Mouse (Mus musculus) right cerebral cortex, adult 2 months (tissue): ENCODE data around the gene Scg3.
"Not testable (repeated sequence)": the region's sequence is repeated elsewhere in the genome, so short reads cannot be mapped to it uniquely, and the experiment has no call there.

ENCODE experiments used
- DNase-seq, 2 experiments: peaks; one replicate each; pipeline ENCODE4 v3.0.0; 2021 to 2022; ENCODE audit warnings: low spot score in 2 of 2

The Scg3 gene

DNA sequence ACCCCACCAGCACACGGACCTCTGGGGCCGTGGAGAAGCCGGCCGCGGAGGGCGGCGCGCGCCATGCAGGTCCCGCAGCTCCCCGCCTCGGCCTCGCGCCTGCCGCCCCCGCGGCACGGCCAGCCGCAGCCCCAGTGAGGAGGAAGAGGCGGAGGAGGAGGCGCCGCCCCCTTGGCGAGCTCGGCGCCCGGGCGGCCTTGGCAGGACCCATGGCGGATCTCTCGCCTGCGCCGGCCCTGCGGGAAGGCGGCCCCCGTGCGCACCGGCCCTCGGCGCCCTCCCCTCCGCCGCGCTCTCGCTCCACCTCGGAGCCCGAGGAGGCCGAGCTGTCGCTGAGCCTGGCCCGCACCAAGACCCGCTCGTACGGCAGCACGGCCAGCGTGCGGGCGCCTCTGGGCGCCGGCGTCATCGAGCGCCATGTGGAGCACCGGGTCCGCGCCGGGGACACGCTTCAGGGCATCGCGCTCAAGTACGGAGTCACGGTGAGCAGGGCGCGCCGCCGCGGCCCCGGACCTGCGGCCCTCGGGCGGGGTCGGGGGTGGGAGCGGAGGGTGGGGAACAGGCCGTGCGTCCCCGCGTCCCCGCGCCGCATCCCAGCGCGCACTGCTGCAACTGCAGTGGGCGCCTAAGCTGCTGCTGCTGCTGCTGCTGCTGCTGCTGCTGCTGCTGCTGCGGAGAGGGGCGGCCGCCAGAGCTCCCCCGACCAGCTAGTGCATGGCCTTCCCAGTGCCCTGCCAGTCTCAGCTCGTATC, 58.1 kb downstream of the Scg3 start, which contains the start of gene Lysmd2:
TSS of gene Lysmd2 (plus strand) at position 186 of the 752 bp plus-strand sequence.
- peak; percentile 60 to 72 for DNase-seq

DNA sequence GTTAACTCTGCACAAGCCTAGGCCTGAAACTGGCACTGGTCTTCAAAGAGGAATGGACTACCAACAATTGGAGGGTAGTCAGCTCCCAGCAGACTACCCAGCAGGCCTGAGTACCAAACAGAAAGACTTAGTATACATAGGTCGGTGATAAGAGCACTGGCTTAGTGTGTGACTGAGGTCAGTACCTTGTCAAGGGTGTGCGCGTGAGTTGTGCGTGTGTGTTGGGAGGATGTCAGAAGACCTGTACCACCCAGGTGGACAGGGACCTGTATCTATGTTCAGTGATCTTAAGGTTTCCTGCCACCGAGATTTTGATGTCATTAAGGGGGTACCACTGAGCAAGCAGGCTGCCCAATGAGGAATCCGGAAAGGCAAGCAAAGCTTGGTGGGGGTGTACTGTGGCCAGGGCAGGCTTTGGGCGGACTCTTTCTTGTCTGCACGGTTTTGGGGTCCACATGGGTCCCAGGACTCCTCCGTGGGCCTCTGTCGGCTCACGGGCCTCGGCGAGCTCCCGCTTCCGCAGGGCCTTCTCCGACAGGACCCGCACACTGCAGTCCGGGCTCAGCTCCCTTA, 58.8 kb downstream of the Scg3 start:
- DNase-seq, result no peak

DNA sequence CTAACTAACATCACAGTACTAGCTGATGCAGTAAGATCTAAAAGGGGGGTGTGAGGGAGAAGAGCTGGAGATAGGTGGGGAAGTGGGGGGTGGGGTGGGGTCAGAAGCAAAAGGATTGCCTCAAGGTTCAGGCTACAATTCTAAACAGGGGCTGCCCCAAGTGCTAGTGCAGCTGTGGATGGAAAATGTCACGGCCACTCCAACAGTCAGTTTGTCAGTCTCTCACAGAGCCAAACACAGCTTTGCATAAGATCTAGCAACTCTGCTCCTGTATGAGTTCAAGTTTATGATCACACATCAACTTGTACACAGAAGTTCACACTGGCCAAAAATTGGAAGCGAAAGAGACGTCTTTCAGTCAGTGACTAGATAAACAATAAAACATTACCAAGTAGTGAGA, 62.4 kb downstream of the Scg3 start:
- no peak for DNase-seq

DNA sequence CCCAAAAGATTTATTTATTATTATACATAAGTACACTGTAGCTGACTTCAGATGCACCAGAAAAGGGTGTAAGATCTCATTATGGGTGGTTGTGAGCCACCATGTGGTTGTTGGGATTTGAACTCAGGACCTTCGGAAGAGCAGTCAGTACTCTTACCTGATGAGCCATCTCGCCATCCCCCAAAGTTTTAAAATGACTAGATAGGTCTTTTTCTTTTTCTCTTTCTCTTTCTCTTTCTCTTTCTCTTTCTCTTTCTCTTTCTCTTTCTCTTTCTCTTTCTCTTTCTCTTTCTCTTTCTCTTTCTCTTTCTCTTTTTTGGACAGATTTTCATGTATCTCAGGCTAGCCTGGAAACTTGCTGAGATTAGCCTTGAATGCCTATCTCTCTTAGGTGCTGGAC, 64.1 kb downstream of the Scg3 start:
- not testable (repeated sequence) for DNase-seq

DNA sequence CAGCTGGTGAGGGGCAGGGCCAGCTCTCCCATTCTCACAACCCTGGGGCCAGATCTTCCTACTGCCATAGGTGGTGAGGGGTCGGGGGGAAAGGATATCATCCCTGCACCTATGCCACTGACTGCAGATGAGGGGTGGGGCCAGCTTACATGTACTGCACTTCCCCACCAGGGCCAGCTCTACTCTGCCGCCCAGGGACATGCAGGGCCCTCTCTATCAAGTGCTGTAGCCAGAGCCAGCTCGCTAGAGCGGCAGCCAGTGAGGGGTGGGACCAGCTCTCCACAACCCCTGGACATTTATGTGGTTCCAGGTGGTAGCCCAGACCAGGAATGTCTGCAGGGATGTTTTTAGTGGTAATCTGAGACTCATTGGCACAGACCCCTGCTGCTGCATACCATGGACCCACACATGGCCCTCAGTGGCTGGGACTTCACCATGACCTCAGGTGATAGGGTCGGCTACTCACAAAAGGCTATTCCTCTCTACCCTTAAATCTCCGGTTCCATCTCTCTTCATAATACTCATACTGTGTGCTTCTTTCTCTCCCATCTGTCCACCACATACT, 64.9 kb downstream of the Scg3 start:
- DNase-seq, result no peak

DNA sequence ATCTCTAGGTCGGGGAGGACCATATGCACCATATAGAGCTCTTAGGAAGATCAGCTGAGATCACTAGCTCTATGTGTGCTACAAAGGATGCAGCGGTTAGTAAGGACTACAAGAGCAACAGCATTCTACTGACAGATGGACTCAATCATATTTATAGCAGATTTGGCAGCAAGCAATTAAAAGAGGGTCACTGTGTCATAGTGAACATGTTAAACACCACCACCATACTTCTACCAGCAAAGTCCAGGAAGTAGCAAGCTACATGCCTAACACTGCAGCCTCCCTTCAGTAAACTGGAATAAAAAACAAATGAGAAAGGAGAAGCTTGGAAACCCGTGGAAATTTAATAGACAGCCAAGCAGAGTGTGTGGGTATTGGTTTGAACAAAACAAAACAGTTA, 67.3 kb downstream of the Scg3 start:
- DNase-seq, result no peak

DNA sequence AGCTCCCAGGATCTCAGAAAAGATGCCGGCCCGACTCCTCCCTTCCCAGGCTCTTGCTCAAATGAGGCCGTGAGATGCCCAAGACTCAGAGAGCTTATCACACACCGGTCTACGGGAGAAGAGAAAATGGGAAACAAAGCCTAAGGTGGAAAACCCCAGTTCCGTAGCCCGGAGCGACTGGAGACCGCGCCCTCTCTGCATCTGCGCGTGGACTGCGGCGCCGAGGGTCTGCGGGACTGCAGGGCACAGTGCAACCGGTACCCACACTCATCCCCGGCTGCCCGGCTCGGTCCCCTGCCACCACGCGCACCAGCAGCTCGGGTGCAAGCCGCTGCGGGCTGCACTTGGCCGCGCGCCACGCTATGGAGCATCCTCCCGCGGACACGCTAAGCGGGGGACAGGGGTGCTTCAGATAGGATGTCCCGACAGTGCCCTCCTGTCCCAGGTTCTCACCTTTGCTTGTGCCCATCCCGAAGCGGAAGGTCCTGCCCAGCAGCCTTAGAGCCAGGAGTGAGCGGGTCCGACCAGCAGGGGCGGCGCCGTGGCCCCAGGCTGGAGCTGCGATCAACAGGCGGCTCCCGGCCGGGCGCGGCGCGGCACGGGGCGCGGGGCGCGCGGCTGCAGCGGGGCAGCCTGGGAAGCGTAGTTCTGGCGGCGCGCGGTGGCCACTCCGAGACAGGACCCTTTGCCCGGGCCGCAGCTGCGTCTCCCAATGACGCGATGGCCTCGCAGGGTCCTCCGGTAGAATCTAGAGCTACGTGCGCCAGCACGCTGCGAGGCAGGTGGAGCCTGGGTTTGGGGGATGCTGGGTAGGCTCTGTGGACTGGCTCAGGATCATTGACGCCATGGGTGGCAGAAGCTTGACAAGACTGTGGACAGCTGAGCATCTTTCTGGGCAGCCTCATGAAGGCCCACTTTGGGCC, 73.0 kb downstream of the Scg3 start, which contains the start of gene Tmod2:
TSS of gene Tmod2 (minus strand) at position 755 of the 923 bp plus-strand sequence.
- DNase-seq, result peak; percentile 78 to 82

DNA sequence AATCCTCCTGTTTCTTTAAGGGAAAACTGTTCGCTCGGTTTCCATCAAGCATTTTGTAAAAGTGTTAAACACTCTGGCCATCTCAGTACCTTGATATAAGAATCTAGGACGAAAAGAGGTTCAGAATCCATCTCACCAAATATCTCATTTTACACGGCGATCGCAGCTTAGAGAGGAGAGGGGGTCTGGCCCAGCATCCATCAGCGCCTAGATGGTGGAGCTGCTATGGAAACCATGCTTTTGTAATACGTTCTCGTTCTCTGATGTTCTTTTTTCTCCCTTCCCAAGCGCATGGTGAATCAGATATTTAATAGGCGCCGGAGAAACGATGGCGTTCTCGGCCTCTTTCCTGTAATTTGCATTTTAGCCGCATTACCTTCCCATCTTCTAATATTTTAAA, 73.9 kb downstream of the Scg3 start:
- DNase-seq, result no peak

DNA sequence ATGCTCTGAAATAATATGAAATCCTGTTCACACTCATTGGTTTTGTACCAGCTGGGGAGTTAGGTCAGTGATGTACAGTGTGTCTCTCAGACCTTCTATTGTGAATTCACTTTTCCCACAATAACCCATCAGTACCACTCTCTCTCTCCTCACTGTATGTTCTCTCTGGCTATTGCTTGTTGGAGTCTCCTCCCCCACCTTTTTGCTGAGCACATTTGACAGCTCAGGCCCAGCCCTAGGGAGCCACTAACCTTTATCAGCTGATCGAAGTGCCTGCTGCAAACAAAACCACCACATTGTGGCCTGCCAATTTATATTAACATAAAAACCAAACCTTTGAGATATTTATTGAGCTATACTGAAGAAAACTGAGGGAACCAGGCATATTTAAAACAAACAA, 74.4 kb downstream of the Scg3 start:
- no peak for DNase-seq

DNA sequence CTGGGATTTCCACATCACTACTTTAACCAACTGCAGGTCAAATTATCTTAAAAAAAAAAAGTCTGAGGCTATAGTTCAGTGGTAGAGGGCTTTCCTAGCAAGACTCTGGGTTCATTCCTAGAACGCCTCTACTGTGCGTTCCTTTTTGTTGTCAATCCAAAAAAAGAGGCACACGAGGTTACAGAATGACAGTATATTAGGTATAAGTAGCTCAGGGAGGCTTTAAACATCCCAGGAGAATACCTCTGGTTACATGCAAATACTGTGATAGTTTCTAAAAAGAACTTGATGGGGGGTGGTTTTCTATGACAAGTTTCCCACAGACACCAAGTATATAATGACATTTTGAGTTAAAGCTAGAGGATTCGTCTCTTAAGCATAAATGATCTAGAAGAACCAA, 76.4 kb downstream of the Scg3 start:
- no peak for DNase-seq

DNA sequence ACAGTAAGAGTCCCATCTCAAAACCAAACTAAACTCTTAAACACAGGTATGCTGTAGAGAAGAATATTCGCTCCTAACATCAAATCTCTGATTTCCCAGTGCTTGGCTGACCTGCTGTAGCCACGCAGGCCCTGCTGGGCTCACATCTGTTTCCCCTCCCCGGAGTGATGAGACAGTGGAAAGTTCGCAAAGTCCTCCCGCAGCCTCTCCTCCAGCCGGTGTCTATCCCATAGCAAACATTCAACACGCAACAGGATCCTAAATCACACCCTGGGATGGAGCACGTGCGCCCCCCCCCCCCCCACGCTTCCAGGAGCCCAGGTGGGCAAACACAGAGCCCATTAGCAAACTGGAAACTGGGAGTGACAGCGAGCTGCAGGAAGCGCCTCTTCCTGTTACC, 82.3 kb downstream of the Scg3 start:
- no peak for DNase-seq

DNA sequence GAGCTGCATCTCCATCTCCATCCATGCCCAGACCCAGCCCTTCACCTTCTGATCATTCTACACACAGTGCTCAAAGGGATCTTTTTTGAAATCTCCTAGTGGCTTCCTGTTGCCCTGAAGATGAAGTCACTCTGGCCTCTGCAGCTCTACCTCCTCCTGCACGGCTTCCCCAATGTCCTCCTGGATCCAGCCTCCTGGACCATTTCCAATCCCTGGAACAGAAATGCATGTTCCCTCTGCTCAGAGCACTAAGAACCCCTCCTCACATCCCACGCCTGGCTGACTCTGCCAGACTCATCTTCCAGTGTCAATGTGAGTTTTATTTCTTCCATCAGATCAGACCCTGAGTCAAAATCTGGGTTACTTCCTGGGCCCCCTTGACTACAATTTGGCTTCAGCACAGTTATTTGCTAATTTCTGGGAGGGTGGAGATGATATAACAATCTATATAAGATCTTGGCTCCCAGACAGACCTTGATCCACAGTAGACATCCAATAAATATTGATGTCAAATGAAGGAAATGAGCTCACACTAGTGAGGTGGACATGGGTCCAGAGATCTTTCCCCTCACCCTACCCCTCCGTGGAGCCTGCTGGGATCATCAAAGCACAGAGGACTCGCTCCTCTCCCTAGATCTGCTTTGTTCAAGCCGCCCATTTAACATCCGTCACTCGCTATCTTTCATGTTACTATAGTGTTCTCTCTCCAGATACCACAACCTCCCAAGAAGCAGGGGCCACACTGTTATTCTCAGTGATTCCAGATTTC, 83.5 kb downstream of the Scg3 start:
- DNase-seq, result peak in 1 of 2 experiments; percentile 63

DNA sequence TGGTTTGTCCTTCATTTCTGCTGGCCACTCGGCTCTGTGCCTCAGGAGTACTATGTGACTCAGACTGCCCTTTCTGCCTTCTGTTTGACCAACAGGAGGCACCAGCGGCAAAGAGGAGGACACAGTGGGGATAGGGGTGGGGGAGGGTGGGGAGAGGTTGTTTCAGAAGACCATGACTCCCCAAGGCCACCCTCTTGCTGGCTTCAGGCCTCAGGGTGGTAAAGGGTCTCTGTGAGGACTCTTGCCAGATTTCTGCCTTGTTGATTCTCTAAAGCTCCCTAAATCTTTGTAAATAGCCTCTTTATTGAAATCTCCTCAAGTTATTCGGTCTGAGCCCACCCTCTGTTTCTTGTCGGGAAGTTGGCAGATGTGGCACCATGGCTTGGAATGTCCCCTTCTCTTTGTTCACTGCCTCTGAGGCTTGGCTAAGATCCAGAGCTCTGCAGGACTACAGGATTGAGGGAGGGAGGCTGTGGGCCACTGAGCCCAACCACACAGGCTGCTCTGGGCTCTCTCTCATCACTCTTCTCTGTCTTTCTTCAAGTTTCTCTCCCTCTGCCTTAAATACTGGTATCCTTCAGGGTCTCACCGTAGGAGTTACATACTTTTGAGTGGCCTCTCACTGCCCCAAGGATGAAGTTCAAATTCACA, 84.5 kb downstream of the Scg3 start:
- DNase-seq, result no peak

DNA sequence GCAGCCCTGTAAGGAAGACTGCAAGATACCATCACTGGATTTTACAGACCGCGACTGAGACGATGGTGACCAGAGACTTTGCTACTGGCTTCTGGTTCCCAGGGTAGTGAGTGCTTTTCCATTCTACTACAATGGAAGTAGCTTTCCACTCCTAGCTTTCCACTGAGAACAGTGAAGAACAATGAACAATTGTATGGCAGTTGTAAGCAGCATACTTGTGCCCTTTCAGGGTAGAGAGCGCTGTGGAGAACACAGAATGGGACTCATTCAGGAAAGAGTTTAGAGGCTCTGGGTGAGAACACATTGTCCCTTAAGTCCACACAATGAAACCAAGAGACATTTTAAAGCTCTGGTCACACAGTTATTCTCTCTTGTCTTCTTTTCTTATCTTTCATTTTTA, 86.3 kb downstream of the Scg3 start:
- DNase-seq, result no peak

DNA sequence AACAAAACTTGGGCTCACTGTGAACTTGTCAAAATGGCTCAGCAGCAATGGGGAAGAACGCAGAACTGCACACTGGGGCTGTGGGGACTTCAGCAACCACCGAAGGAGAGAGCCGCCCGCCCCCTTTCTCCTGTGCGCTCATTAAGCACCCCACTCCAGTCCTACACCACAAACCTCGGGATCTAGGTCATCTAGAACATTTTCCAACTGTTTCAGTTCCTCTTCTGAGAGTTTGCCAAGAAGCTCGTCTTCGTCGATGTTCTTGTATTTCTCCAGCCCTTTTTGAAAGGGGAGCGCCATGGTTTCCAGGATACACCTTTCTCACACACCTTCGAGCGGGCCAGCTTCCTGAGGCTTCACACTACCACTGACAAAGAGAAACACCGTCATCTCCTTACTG, 86.8 kb downstream of the Scg3 start:
- DNase-seq, result no peak

DNA sequence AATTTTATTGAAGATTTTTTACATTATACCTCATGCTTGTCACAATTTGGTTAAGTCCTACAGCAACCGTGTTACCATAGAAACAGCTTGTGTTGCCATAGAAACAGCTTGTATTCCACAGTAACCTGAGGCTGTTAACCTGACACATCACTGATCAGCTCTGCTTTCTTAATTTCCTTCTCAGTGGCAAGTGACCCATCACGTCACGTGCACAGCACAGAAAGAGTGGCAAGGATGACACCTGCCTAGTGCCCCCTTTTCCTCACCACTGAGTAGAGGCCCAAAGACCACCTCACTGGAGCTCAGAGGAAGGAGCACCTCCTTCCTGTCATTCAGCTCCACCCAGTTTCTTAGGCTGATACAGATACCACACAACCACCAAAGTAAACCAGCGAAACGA, 90.4 kb downstream of the Scg3 start:
- peak in 1 of 2 experiments; percentile 45 for DNase-seq
